8 mouse cellular contexts compared by ENCODE assay signal in genomic region chr8:90876722-90877429, GRCm38 (mm10). TPM values are rescaled to one million over a fixed set of nuclear protein-coding genes. Genes with fewer than 3 reads are reported as not detected.
DNase-seq lines count a peak whose midpoint lies in the region; ATAC-seq lines count a peak whose summit lies in the region.

No protein-coding gene starts in this region.

- ATAC-seq in megakaryocyte, adult 5-6 weeks (ENCODE audit: poor library complexity, severe bottlenecking), result peak; percentile 48

- DNase-seq in R1 (ENCODE audit: low read depth, low spot score), result peak; percentile 59
- DNase-seq in cerebellum, postnatal 4 days (ENCODE audit: low spot score in 2 of 2), result peak; percentile 38 to 46
- DNase-seq in gastrocnemius, postnatal 10 days, result peak; percentile 72
- DNase-seq in induced T-regulatory cell, adult 2 months (ENCODE audit: low read depth), result peak; percentile 64
- peak; percentile 62 to 82 for DNase-seq in left cerebral cortex, adult 9 months (ENCODE audit: low spot score in 2 of 2)
- DNase-seq in right cerebral cortex, postnatal 10 days (ENCODE audit: low spot score in 2 of 2), result peak; percentile 83 to 84
- DNase-seq in urinary bladder, postnatal 10 days (ENCODE audit: low spot score), result peak; percentile 21

RNA-seq across cellular contexts. Expression of gene Chd9, which starts 48.7 kb away (rescaled TPM):
- 10 to 100 TPM; 42.6 to 51.8 TPM for total RNA-seq in gastrocnemius, postnatal 10 days (2021)
- 91.1 and 104 TPM in 2 replicates for total RNA-seq in megakaryocyte, adult 5-6 weeks (2015)
- 39.0 and 45.6 TPM in 2 replicates for total RNA-seq in megakaryocyte, adult 5-6 weeks (2017)

RNA-seq across cellular contexts. Expression of gene Gm19935, which starts 59.7 kb away (rescaled TPM):
- total RNA-seq in gastrocnemius, postnatal 10 days (2021), result not detected
- total RNA-seq in megakaryocyte, adult 5-6 weeks (2015), result not detected in 2 replicates
- not detected in 2 replicates for total RNA-seq in megakaryocyte, adult 5-6 weeks (2017)

Comparison
In these comparisons a context has a peak if more than half of its experiments do, and no peak if none do; other contexts are left out.
1. Peak in every context shown above with its lines: DNase-seq and ATAC-seq.
2. DNase-seq: peak in every context shown above with its lines; median percentile 84 in right cerebral cortex, postnatal 10 days; 72 in gastrocnemius, postnatal 10 days; 72 in left cerebral cortex, adult 9 months; 64 in induced T-regulatory cell, adult 2 months; 59 in R1; 42 in cerebellum, postnatal 4 days; 21 in urinary bladder, postnatal 10 days.